Mouse (Mus musculus): ENCODE data around the gene Mettl8.

DNA sequence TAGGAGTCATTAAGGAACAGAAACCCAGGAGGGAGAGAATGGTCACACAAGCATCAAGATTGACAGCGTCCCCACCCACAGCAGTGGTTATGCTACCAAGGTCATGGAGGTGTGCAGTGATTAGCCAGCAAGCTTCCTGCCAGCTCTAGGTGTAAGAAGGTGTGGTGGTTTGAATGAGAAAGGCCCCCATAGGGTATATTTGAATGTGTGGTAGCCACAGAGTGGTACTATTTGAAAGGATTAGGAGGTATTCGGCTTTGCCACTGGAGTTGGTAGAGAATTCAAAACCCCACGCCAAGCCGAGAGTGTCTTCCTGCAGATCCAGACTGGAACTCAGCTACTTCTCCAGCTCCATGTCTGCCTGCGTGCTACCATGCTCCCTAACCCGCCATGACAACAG is 32.4 kb downstream of the Mettl8 start:
- TF ChIP-seq ZC3H11A (IDR thresholded peaks at IDR 0.05; ENCODE audit: borderline replicate concordance, low read depth, low read length) (no peak), HCFC1 (IDR thresholded peaks at IDR 0.05; ENCODE audit: borderline replicate concordance, insufficient read depth, low read length) (no peak), MAFK (IDR thresholded peaks at IDR 0.05; ENCODE audit: insufficient read depth, low read depth, low read length) (no peak), CHD2 (IDR thresholded peaks at IDR 0.05; ENCODE audit: low read depth, low read length) (no peak)
